Mouse (Mus musculus): Measurements from ENCODE around the gene Pitx1. TPM values are rescaled to one million over a fixed set of nuclear protein-coding genes. Genes with fewer than 3 reads are reported as not detected.

Pitx1 gene
- not detected in 2 replicates for polyA plus RNA-seq (2015; fragmentation: Nextera tagmentation; extraction: Ambion mirVana)

- Histone ChIP-seq H3K4me1 (peaks cover 21% of the 10 kb centered on the region), H3K9me3 (no peaks in the 10 kb centered on the region), H3K4me2 (replicated peaks) (no peak within 1 kb of the TSS), H3K27me3 (peaks cover 94% of the 10 kb centered on the region), H3K9ac (replicated peaks) (no peak within 1 kb of the TSS), H3K36me3 (no peaks in the 10 kb centered on the region), H3K27ac (replicated peaks) (no peak within 1 kb of the TSS), H3K4me3 (no peak within 1 kb of the TSS)
- no peak for ATAC-seq (replicated peaks)
- WGBS, result 2% methylated on average over 33 of the region's 36 CpGs
Measured at GRCm38 (mm10) chr13:55836142-55836625, at the start of gene Pitx1. Gene Pitx1, minus strand, starts transcription at chr13:55836192.

GRCm38 (mm10) chr13:55881431-55882202 lies 45.6 kb upstream of the Pitx1 start:
- no peaks in the 10 kb centered on the region for H3K36me3 ChIP-seq
- H3K27ac ChIP-seq (replicated peaks), result no peak overlapping the region
- no peaks in the 10 kb centered on the region for H3K9me3 ChIP-seq
- WGBS, result 55% methylated on average over 16 of the region's 16 CpGs
- H3K4me2 ChIP-seq (replicated peaks), result no peak overlapping the region
- no peak for ATAC-seq (replicated peaks)
- no peak overlapping the region for H3K9ac ChIP-seq (replicated peaks)
- no peaks in the 10 kb centered on the region for H3K27me3 ChIP-seq
- H3K4me1 ChIP-seq, result peaks cover 4% of the 10 kb centered on the region; the same call in 1 of the 2 replicates
- no peak overlapping the region for H3K4me3 ChIP-seq

GRCm38 (mm10) chr13:55878353-55878752 lies 42.4 kb upstream of the Pitx1 start:
- Histone ChIP-seq H3K36me3 (no peaks in the 10 kb centered on the region), H3K9me3 (no peaks in the 10 kb centered on the region), H3K4me3 (no peak overlapping the region), H3K27ac (replicated peaks) (no peak overlapping the region), H3K4me2 (replicated peaks) (no peak overlapping the region), H3K9ac (replicated peaks) (no peak overlapping the region), H3K27me3 (no peaks in the 10 kb centered on the region), H3K4me1 (peaks cover 4% of the 10 kb centered on the region; the same call in 1 of the 2 replicates)
- 92% methylated on average over 4 of the region's 4 CpGs for WGBS
- ATAC-seq (replicated peaks), result no peak

- H3K9ac ChIP-seq (replicated peaks), result no peak overlapping the region
- H3K36me3 ChIP-seq, result no peaks in the 10 kb centered on the region
- H3K4me2 ChIP-seq (replicated peaks), result no peak overlapping the region
- no peak overlapping the region for H3K27ac ChIP-seq (replicated peaks)
- H3K4me1 ChIP-seq, result no peaks in the 10 kb centered on the region
- H3K9me3 ChIP-seq, result peaks cover 4% of the 10 kb centered on the region; the same call in 1 of the 2 replicates
- 84% methylated on average over 7 of the region's 7 CpGs for WGBS
- ATAC-seq (replicated peaks), result no peak
- H3K4me3 ChIP-seq, result no peak overlapping the region
- no peaks in the 10 kb centered on the region for H3K27me3 ChIP-seq
Measured at GRCm38 (mm10) chr13:55871410-55871809, 35.4 kb upstream of the Pitx1 start.

- no peak for ATAC-seq (replicated peaks)
- H3K4me1 ChIP-seq, result no peaks in the 10 kb centered on the region
Measured at GRCm38 (mm10) chr13:55870001-55870400, 34.0 kb upstream of the Pitx1 start.

GRCm38 (mm10) chr13:55867540-55868103 lies 31.6 kb upstream of the Pitx1 start:
- Histone ChIP-seq H3K4me2 (replicated peaks) (no peak overlapping the region), H3K36me3 (no peaks in the 10 kb centered on the region), H3K27me3 (no peaks in the 10 kb centered on the region), H3K27ac (replicated peaks) (no peak overlapping the region), H3K4me1 (no peaks in the 10 kb centered on the region), H3K9me3 (peaks cover 4% of the 10 kb centered on the region; the same call in 1 of the 2 replicates), H3K4me3 (no peak overlapping the region), H3K9ac (replicated peaks) (no peak overlapping the region)
- no peak for ATAC-seq (replicated peaks)
- WGBS, result 79% methylated on average over 13 of the region's 13 CpGs

More at GRCm38 (mm10) chr13:55870001-55870400, 34.0 kb upstream of the Pitx1 start:
- 93% methylated on average over 1 of the region's 1 CpGs for WGBS
- Histone ChIP-seq H3K27me3 (no peaks in the 10 kb centered on the region), H3K9ac (replicated peaks) (no peak overlapping the region), H3K36me3 (no peaks in the 10 kb centered on the region), H3K4me2 (replicated peaks) (no peak overlapping the region), H3K9me3 (peaks cover 4% of the 10 kb centered on the region; the same call in 1 of the 2 replicates), H3K27ac (replicated peaks) (no peak overlapping the region), H3K4me3 (no peak overlapping the region)

GRCm38 (mm10) chr13:55860483-55860882 lies 24.5 kb upstream of the Pitx1 start:
- WGBS, result 16% methylated on average over 10 of the region's 10 CpGs
- Histone ChIP-seq H3K4me2 (replicated peaks) (no peak overlapping the region), H3K27me3 (no peaks in the 10 kb centered on the region), H3K27ac (replicated peaks) (no peak overlapping the region), H3K4me3 (no peak overlapping the region), H3K36me3 (no peaks in the 10 kb centered on the region), H3K9ac (replicated peaks) (no peak overlapping the region), H3K4me1 (no peaks in the 10 kb centered on the region; the same call in 1 of the 2 replicates), H3K9me3 (no peaks in the 10 kb centered on the region)
- ATAC-seq (replicated peaks), result no peak

GRCm38 (mm10) chr13:55858463-55858862 lies 22.5 kb upstream of the Pitx1 start:
- H3K27ac ChIP-seq (replicated peaks), result no peak overlapping the region

GRCm38 (mm10) chr13:55855793-55856192 lies 19.8 kb upstream of the Pitx1 start:
- no peak for ATAC-seq (replicated peaks)
- WGBS, result 68% methylated on average over 7 of the region's 7 CpGs
- no peak overlapping the region for H3K9ac ChIP-seq (replicated peaks)
- no peaks in the 10 kb centered on the region for H3K36me3 ChIP-seq
- no peak overlapping the region for H3K4me2 ChIP-seq (replicated peaks)
- H3K4me1 ChIP-seq, result no peaks in the 10 kb centered on the region; the same call in 1 of the 2 replicates
- H3K4me3 ChIP-seq, result no peak overlapping the region
- H3K9me3 ChIP-seq, result no peaks in the 10 kb centered on the region
- no peak overlapping the region for H3K27ac ChIP-seq (replicated peaks)
- H3K27me3 ChIP-seq, result no peaks in the 10 kb centered on the region

More at GRCm38 (mm10) chr13:55858463-55858862, 22.5 kb upstream of the Pitx1 start:
- H3K9me3 ChIP-seq, result no peaks in the 10 kb centered on the region
- ATAC-seq (replicated peaks), result no peak
- no peak overlapping the region for H3K9ac ChIP-seq (replicated peaks)
- 91% methylated on average over 5 of the region's 5 CpGs for WGBS
- no peak overlapping the region for H3K4me3 ChIP-seq
- H3K4me1 ChIP-seq, result no peaks in the 10 kb centered on the region; the same call in 1 of the 2 replicates
- no peak overlapping the region for H3K4me2 ChIP-seq (replicated peaks)
- H3K36me3 ChIP-seq, result no peaks in the 10 kb centered on the region
- no peaks in the 10 kb centered on the region for H3K27me3 ChIP-seq

GRCm38 (mm10) chr13:55852205-55852604 lies 16.2 kb upstream of the Pitx1 start:
- Histone ChIP-seq H3K27ac (replicated peaks) (no peak overlapping the region), H3K36me3 (no peaks in the 10 kb centered on the region), H3K4me1 (no peaks in the 10 kb centered on the region), H3K4me3 (no peak overlapping the region), H3K27me3 (no peaks in the 10 kb centered on the region; the same call in 1 of the 2 replicates), H3K4me2 (replicated peaks) (no peak overlapping the region), H3K9me3 (no peaks in the 10 kb centered on the region), H3K9ac (replicated peaks) (no peak overlapping the region)
- ATAC-seq (replicated peaks), result no peak
- 68% methylated on average over 3 of the region's 3 CpGs for WGBS

GRCm38 (mm10) chr13:55850726-55851125 lies 14.7 kb upstream of the Pitx1 start:
- 80% methylated on average over 5 of the region's 5 CpGs for WGBS
- no peak for ATAC-seq (replicated peaks)
- no peaks in the 10 kb centered on the region for H3K4me1 ChIP-seq

GRCm38 (mm10) chr13:55848604-55849190 lies 12.7 kb upstream of the Pitx1 start:
- Histone ChIP-seq H3K9ac (replicated peaks) (no peak overlapping the region), H3K4me3 (no peak overlapping the region), H3K9me3 (no peaks in the 10 kb centered on the region), H3K27me3 (peaks cover 3% of the 10 kb centered on the region; the same call in 1 of the 2 replicates), H3K36me3 (no peaks in the 10 kb centered on the region), H3K4me2 (replicated peaks) (no peak overlapping the region), H3K4me1 (no peaks in the 10 kb centered on the region), H3K27ac (replicated peaks) (no peak overlapping the region)
- ATAC-seq (replicated peaks), result no peak
- WGBS, result 67% methylated on average over 13 of the region's 13 CpGs

More at GRCm38 (mm10) chr13:55850726-55851125, 14.7 kb upstream of the Pitx1 start:
- Histone ChIP-seq H3K27me3 (no peaks in the 10 kb centered on the region; the same call in 1 of the 2 replicates), H3K27ac (replicated peaks) (no peak overlapping the region), H3K9ac (replicated peaks) (no peak overlapping the region), H3K4me2 (replicated peaks) (no peak overlapping the region), H3K36me3 (no peaks in the 10 kb centered on the region), H3K4me3 (no peak overlapping the region), H3K9me3 (no peaks in the 10 kb centered on the region)

Data from forebrain, embryonic 15.5 days (tissue).